8 mouse cellular contexts compared by ENCODE assay signal in the genomic region with DNA sequence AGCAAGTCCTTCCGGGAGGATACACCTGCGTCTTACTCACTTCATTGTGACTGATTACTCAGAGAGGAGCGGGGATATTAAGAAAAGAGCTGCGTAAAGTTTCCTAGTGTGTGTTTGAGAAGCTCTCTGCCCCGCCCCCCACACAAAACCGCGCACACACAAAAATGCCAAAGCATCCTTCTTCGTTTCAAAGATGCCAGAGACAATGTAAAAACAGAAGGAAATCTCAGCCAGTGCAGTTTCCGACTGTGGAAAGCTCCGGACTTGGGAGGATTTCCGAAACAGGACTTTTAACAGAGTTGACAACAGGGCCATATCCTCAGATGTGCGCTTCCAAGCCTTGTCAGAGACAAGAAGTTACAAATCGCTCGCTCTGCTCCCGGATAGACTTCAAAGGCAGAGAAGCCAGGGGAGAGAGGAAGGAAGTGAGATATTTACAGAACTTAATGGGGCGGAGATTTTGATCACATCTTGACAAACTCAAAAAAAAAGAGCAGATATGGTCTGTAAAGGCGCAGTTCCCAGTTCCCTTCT. TPM values are rescaled to one million over a fixed set of nuclear protein-coding genes. Genes with fewer than 3 reads are reported as not detected.
A peak's percentile ranks its signal among the peaks of the same experiment; 100 is the strongest.
DNase-seq lines count a peak whose midpoint lies in the region; ATAC-seq and TF ChIP-seq lines count a peak whose summit lies in the region.

No protein-coding gene starts in this region.

- no peaks in the 10 kb centered on the region for H3K36me3 ChIP-seq in forebrain, postnatal 0 days (ENCODE audit: insufficient read depth)
- H3K36me3 ChIP-seq in hindbrain, embryonic 16.5 days (ENCODE audit: control insufficient read depth, insufficient read depth, low read length): no peaks in the 10 kb centered on the region
- H3K36me3 ChIP-seq in liver, embryonic 14.5 days (replicated peaks; ENCODE audit: control insufficient read depth, insufficient read depth, low read depth): no peaks in the 10 kb centered on the region

- no peak for TF ChIP-seq EP300 in liver, embryonic 14.5 days (IDR thresholded peaks at IDR 0.05; ENCODE audit: low read depth)

- H3K4me1 ChIP-seq in forebrain, postnatal 0 days (ENCODE audit: insufficient read depth): peaks cover 9% of the 10 kb centered on the region; the same call in 1 of the 2 replicates
- peaks cover 5% of the 10 kb centered on the region for H3K4me1 ChIP-seq in hindbrain, embryonic 16.5 days (ENCODE audit: control insufficient read depth, insufficient read depth, low read depth, low read length)
- peaks cover 0 to 3% of the 10 kb centered on the region in 2 experiments; a peak in 1 of 4 replicates for H3K4me1 ChIP-seq in liver, embryonic 14.5 days (replicated peaks; ENCODE audit: control insufficient read depth in 2 of 2, insufficient read depth in 2 of 2, low read length in 1 of 2)

- WGBS in forebrain, postnatal 0 days: under 1% methylated on average over 17 of the region's 17 CpGs
- WGBS in hindbrain, embryonic 16.5 days: 1% methylated on average over 17 of the region's 17 CpGs
- 0% methylated on average over 17 of the region's 17 CpGs for WGBS in liver, embryonic 14.5 days (ENCODE audit: insufficient replicate concordance)

- H3K27me3 ChIP-seq in forebrain, postnatal 0 days (ENCODE audit: insufficient read depth, low read length): no peaks in the 10 kb centered on the region
- H3K27me3 ChIP-seq in hindbrain, embryonic 16.5 days (replicated peaks; ENCODE audit: control insufficient read depth, insufficient read depth, low read length): no peaks in the 10 kb centered on the region
- no peaks in the 10 kb centered on the region; the same call in 1 of the 2 replicates for H3K27me3 ChIP-seq in liver, embryonic 14.5 days (ENCODE audit: control insufficient read depth, insufficient read depth, low read length)

- H3K4me3 ChIP-seq in forebrain, postnatal 0 days (ENCODE audit: low read depth, low read length): peak overlapping the region; percentile 88
- peak overlapping the region; percentile 72 for H3K4me3 ChIP-seq in hindbrain, embryonic 16.5 days (ENCODE audit: low read length)
- H3K4me3 ChIP-seq in liver, embryonic 14.5 days (ENCODE audit: insufficient read depth in 1 of 2, low read depth in 2 of 2, low read length in 2 of 2): peak overlapping the region; percentile 32 to 52

- H3K27ac ChIP-seq in forebrain, postnatal 0 days (ENCODE audit: low read depth, low read length): peak overlapping the region; percentile 88
- H3K27ac ChIP-seq in hindbrain, embryonic 16.5 days (ENCODE audit: low read depth, low read length): peak overlapping the region; percentile 78
- H3K27ac ChIP-seq in liver, embryonic 14.5 days: no peak overlapping the region

- H3K4me2 ChIP-seq in forebrain, postnatal 0 days (ENCODE audit: low read depth): peak overlapping the region; percentile 69
- peak overlapping the region; percentile 66 for H3K4me2 ChIP-seq in hindbrain, embryonic 16.5 days (ENCODE audit: low read length)
- H3K4me2 ChIP-seq in liver, embryonic 14.5 days (ENCODE audit: low read depth): peak overlapping the region; percentile 65

- peak; percentile 86 for DNase-seq in CD4-positive helper T cell, adult 2 months (ENCODE audit: low read depth, low spot score)
- peak; percentile 70 for DNase-seq in T-cell, adult 2 months (ENCODE audit: low spot score)
- DNase-seq in forebrain, postnatal 0 days: peak; percentile 71
- DNase-seq in liver, embryonic 14.5 days (ENCODE audit: low read depth in 3 of 3, low spot score in 3 of 3): no peak
- peak; percentile 85 for DNase-seq in naive thymus-derived CD4-positive, alpha-beta T cell, adult 2 months (ENCODE audit: low read depth)
- DNase-seq in thymus, postnatal 10 days (ENCODE audit: low spot score in 2 of 2): peak; percentile 37 to 44
- no peak for DNase-seq in MN1 (ENCODE audit: low spot score)

- peak overlapping the region; percentile 81 for H3K9ac ChIP-seq in forebrain, postnatal 0 days
- H3K9ac ChIP-seq in hindbrain, embryonic 16.5 days (ENCODE audit: low read depth, low read length): peak overlapping the region; percentile 67
- no peak overlapping the region for H3K9ac ChIP-seq in liver, embryonic 14.5 days (replicated peaks)

- H3K9me3 ChIP-seq in forebrain, postnatal 0 days (ENCODE audit: low read length): no peaks in the 10 kb centered on the region
- H3K9me3 ChIP-seq in hindbrain, embryonic 16.5 days (ENCODE audit: control insufficient read depth, low read length): no peaks in the 10 kb centered on the region
- H3K9me3 ChIP-seq in liver, embryonic 14.5 days (ENCODE audit: control insufficient read depth, low read length): no peaks in the 10 kb centered on the region

- ATAC-seq in forebrain, postnatal 0 days: no peak
- ATAC-seq in hindbrain, embryonic 16.5 days: no peak
- no peak for ATAC-seq in liver, embryonic 14.5 days (ENCODE audit: insufficient read depth)

- TF ChIP-seq CTCF in forebrain, postnatal 0 days (IDR thresholded peaks at IDR 0.05; ENCODE audit: low read depth): no peak
- no peak for TF ChIP-seq CTCF in liver, embryonic 14.5 days (IDR thresholded peaks at IDR 0.05; ENCODE audit: low read depth)

RNA-seq across cellular contexts. Expression of a gene that starts 1.4 kb away (rescaled TPM):
- total RNA-seq in forebrain, postnatal 0 days (2014; rRNA removed): 58.6 and 71.5 TPM in 2 replicates
- polyA plus RNA-seq in forebrain, postnatal 0 days (2015; fragmentation: Nextera tagmentation; extraction: Ambion mirVana): 10.2 and 14.8 TPM in 2 replicates
- 28.5 and 32.8 TPM in 2 replicates for polyA plus RNA-seq in hindbrain, embryonic 16.5 days (2015; fragmentation: Nextera tagmentation; extraction: Ambion mirVana)
- 0.48 and 0.70 TPM in 2 replicates for polyA plus RNA-seq in liver, embryonic 14.5 days (2012; rRNA removed)
- polyA plus RNA-seq in liver, embryonic 14.5 days (2014; fragmentation: Nextera tagmentation; extraction: Ambion mirVana): 1.5 and 1.9 TPM in 2 replicates

Comparison
In these comparisons a context has a peak if more than half of its experiments do, and no peak if none do; other contexts are left out.
1. DNase-seq: peak in CD4-positive helper T cell, adult 2 months (single experiment), T-cell, adult 2 months (single experiment), forebrain, postnatal 0 days (single experiment), naive thymus-derived CD4-positive, alpha-beta T cell, adult 2 months (single experiment) and thymus, postnatal 10 days (2 of 2); none in liver, embryonic 14.5 days (0 of 3) and MN1 (single experiment).
2. Peak in every context shown above with its lines, with median percentiles within 50 percentile points of each other: H3K4me2 ChIP-seq and H3K4me3 ChIP-seq.